Mouse (Mus musculus) liver, embryonic 14.5 days (tissue): ENCODE data around the gene Mrpl27.

Experiments
- CTCF ChIP-seq: IDR thresholded peaks from 2 replicates; pipeline ENCODE4 v1.5.1; 2016; ENCODE audit warnings: antibody characterized with exemption, low read depth, control low read depth
- EP300 ChIP-seq: IDR thresholded peaks from 2 replicates; pipeline ENCODE4 v1.6.1; 2016; ENCODE audit warnings: antibody characterized with exemption, low read depth

- no peak for TF ChIP-seq CTCF
- TF ChIP-seq EP300, result no peak
Observed at GRCm38 (mm10) chr11:94615494-94615893, 38.1 kb upstream of the Mrpl27 start.
